Mouse (Mus musculus) bone marrow, adult 2 months (tissue): Measurements from ENCODE around the gene Paics.

Source experiments
- CTCF ChIP-seq: fragments of 200-500 bp; IDR thresholded peaks from 2 replicates; pipeline ENCODE4 v1.5.1; 2011; ENCODE audit warnings: low read length, control low read depth; ENCODE audit not compliant: control insufficient read depth, insufficient read depth
- POLR2A ChIP-seq: fragments of 200-500 bp; IDR thresholded peaks from 2 replicates; pipeline ENCODE4 v1.6.1; 2011; ENCODE audit warnings: low read depth, mild to moderate bottlenecking, control low read depth, low read length, borderline replicate concordance; ENCODE audit not compliant: control insufficient read depth

DNA sequence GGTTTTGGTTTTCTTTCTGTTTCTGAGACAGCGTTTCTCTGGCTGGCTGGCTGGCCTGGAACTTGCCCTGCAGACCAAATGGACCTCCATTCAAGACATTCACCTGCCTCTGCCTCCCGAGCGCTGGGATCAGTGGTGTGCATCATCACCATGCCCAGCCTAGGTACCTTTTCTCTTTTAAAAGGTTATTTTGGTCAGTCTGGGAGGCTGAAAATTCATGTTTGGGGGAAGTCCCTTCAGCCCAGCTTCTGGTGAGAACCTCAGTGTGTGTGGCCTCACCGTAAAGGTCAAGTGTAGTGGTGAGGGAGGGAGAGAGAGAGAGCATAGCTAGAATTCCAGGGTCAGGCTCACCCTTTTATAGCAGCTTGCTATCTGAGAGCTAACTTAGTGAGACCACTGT, 3.3 kb upstream of the Paics start:
- TF ChIP-seq CTCF (no peak), POLR2A (no peak)
